Mouse (Mus musculus) spleen, adult 2 months (tissue): Measurements from ENCODE around the gene 1190005I06Rik.

Source experiments
- CTCF ChIP-seq: fragments of 200-500 bp; IDR thresholded peaks from 2 replicates; pipeline ENCODE4 v1.5.1; 2011; ENCODE audit warnings: mild to moderate bottlenecking, inconsistent platforms; ENCODE audit not compliant: insufficient read depth, insufficient read length, insufficient replicate concordance; ENCODE audit errors: extremely low read depth
- POLR2A ChIP-seq: fragments of 200-500 bp; IDR thresholded peaks from 2 replicates; pipeline ENCODE4 v1.6.1; 2011; ENCODE audit warnings: low read depth, low read length, inconsistent platforms

DNA sequence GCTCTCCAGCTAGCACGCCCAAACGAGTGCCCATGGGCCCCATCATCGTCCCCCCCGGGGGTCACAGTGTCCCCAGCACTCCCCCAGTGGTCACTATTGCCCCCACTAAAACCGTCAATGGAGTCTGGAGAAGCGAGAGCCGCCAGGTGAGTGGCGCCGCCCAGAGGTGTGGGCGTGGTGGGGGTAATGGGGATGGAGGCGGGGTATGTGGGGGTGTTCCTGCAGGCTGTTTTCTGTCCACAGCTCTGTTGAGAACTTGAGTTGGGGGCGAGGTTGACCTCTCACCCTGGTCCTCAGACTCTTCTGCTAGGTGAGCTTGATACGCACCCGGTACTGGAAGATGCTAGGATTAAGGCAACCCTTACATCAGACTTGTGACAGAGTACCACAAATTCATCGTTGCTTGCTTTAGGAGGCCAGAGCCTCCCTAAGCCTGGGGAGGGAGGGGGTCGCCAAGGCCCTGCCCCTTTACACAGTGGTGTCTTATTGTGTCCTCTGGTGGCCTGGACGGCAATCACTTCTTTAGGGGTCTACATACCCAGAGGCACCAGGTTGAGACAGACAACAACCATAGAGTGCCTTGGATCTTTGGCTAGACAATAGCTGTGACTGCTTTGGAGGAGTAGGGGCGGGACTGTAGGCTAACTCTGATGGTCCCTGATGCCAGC, 84.6 kb downstream of the 1190005I06Rik start:
- TF ChIP-seq CTCF (no peak), POLR2A (no peak)
